Mouse (Mus musculus) cerebellum, adult 2 months (tissue): Measurements from ENCODE around the gene Sprr2k.

Source experiments
- CTCF ChIP-seq: fragments of 200-500 bp; IDR thresholded peaks from 2 replicates; pipeline ENCODE4 v1.5.1; 2011; ENCODE audit warnings: low read depth, mild to moderate bottlenecking, control low read depth, low read length, moderate library complexity, borderline replicate concordance; ENCODE audit not compliant: insufficient read depth
- POLR2A ChIP-seq: fragments of 200-500 bp; IDR thresholded peaks from 2 replicates; pipeline ENCODE4 v1.6.1; 2011; ENCODE audit warnings: low read length, control low read depth, borderline replicate concordance; ENCODE audit not compliant: insufficient read depth

DNA sequence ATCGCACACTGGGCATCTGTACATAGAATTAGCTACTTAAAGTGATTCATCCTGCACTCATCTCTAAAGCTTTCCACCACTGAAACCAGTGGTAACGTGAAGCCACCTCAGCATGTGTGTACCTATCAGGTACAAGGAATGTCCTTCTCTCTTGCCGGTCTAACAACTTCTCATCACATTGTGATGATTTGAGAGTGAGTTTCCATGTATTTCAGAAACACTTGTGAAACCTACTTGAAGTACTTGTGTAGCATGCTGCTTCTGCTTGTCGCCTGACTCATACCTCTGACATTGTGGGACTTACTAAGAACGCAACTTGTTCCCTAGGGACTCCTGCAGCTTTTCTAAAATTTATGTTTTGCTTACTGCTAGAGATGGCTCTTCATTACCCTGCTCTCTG is 22.8 kb downstream of the Sprr2k start:
- no peak for TF ChIP-seq CTCF
- no peak for TF ChIP-seq POLR2A
